Mouse (Mus musculus) frontal cortex, adult (tissue): ENCODE results near the gene Cxcl9.
A peak's percentile ranks its signal among the peaks of the same experiment; 100 is the strongest.

ENCODE experiments used
- ATAC-seq: cut with Nextera tagmentation; 2 replicates; pipeline ENCODE4 v1.9.2; 2017; ENCODE audit warnings: mild to moderate bottlenecking, moderate library complexity, mixed read lengths; ENCODE audit not compliant: low TSS enrichment

Gene Cxcl9

DNA sequence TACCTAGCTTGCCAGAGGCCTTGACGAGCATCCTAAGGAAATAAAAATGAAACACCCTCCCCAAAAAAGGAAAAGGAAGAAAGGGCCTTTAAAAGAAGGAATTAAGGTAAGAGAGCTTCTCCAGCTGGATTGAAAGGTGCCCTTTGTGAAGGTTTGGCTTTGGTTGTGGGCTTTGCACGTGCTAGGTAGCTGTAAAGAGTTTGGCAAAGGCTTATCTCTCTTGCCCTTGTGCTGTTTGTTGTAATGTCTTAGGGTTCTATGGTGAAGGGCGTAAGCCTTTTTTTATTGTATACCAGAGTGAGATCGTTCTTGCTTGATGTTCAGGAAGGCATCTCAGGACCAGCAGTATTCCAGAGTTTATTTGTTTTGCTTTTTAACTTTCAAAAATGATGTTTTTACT, 12.7 kb upstream of the Cxcl9 start:
- no peak for ATAC-seq

DNA sequence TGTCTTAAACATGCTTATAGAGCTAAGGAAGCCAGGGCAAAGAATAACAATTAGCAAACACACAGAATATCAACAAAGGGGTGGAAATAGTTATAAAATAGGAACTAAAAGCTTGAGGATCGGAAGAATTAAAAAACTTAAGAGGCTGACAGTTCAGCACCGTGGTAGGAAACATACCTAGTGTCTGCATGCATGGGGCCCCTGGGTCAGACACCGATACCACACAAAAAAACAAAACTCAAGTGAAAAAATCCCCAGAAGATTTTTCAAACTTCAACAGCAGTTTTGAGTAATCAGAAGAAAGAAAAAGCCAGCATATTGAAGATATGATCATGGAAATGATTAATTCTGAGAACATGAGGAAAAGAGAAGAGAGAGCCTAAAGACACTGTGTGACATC, 8.9 kb upstream of the Cxcl9 start:
- no peak for ATAC-seq

- peak; percentile 44 for ATAC-seq
Measured at GRCm38 (mm10) chr5:92332359-92332840, 4.5 kb upstream of the Cxcl9 start.

DNA sequence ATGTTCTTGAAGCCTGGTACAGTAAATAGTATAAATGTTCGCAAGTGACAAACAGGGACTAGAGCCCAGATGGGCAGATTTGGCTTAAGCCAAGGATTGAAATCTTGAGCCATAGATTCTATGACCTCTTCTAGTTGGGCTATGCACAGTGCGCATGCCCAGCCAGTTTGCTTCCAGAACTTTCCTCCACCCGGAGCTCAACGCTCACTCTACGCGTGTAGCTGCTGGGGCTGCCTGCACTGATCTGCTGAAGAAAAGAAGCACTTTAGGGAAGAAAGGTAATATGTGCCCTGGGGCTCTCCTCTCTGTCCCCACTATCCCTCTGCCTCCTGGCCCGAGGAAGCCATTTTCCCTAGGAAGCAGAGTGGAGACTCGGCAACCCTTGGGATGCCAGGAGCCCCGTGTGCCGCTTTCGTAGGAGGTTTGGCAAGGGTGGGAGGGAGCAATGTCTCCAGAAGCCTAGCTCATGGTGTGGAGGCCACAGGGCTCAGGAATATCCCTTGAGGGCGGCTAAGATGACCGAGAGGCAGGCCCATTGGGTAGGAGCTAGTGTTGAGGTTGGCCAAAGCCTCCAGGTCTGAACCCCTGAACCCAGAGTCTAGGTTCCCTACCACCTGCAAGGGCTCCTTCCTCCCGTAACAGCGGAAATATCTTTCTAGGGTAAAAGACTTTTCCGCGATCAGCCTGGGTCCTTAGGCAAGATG, 3.9 kb upstream of the Cxcl9 start, which contains the start of gene Art3:
Gene Art3, plus strand, starts transcription at position 193 of the 704 bp plus-strand sequence.
- ATAC-seq, result no peak

- ATAC-seq, result no peak
Measured at GRCm38 (mm10) chr5:92331122-92331521, 3.2 kb upstream of the Cxcl9 start.

- ATAC-seq, result no peak
Measured at GRCm38 (mm10) chr5:92327367-92327766, 512 bp downstream of the Cxcl9 start.

DNA sequence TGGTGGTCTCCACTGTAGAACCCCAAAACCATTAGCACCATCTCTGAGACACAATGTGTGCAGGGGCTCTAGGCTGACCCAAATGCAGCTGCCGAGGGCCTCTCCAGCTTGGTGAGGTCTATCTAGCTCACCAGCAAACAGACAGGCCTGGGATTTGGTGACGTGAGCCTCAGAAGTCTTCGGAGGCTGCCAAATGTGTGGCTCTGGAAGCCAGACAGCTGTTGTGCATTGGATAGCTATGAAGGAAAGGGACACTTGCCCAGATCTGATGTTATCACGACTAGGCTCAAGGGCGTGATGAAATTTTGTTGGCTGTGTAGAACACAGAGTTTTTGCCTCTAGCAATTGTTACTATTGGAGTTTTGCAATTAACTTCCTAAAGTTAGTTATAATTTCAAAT, 4.6 kb downstream of the Cxcl9 start:
- ATAC-seq, result no peak

GRCm38 (mm10) chr5:92322612-92323011, 5.3 kb downstream of the Cxcl9 start:
- no peak for ATAC-seq

GRCm38 (mm10) chr5:92321631-92322400, 6.1 kb downstream of the Cxcl9 start:
- ATAC-seq, result no peak

GRCm38 (mm10) chr5:92318596-92318995, 9.3 kb downstream of the Cxcl9 start:
- ATAC-seq, result no peak

GRCm38 (mm10) chr5:92318119-92318518, 9.8 kb downstream of the Cxcl9 start:
- ATAC-seq, result no peak

DNA sequence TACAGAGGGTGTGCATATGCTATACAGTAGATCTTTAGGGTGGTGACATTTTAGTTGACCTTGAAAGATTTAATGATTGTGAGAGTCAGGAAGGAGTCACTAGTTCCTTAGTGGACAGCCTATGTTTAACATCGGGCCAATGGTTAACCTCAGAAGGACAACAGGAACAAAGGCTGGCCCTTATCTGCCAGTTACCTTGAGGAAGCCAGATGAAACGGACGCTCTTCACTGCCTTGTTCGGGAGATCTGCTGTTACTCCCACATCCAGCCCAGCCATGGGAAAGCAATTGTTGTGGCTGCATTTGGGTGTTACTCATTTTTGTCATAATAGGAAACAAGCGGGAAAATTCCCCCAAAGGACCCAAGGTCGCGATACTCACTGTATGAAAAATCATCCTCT, 14.1 kb downstream of the Cxcl9 start:
- ATAC-seq, result no peak

DNA sequence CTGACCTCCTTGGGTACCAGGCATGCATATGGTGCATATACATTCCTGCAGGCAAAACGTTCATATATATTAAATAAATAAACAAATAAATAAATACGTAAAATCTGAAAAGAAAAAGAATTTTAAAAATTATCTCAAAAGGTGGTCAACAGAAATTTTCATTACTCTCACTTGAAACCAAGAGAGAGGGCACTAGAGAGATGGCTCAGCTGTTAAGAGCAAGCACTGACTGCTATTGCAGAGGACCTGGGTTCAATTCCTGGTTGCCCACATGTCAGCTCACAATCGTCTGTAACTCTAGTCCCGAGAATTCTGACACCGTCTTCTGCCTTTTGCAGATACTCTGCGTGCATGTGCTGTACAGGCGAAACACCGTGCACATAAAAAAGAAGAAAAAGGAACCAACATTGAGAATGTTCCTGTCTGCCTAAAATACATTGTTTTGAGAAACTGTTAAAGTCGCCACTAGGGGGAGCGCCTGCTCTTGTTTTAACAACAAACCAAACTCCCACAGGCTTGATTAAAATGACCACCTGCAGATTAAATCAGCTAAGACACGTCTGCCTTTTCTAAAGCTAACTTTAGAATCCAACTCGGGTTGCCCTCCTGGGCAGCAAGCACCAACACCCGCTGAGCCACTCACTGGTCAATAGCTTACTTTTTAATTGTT, 15.7 kb downstream of the Cxcl9 start:
- ATAC-seq, result peak; percentile 49; the same call in 1 of the 2 replicates

- ATAC-seq, result peak; percentile 93
Measured at GRCm38 (mm10) chr5:92309681-92310511, 18.0 kb downstream of the Cxcl9 start, which contains the start of gene Sdad1. Gene Sdad1 (minus strand): TSS chr5:92310479.

- ATAC-seq, result no peak
Measured at GRCm38 (mm10) chr5:92304291-92304690, 23.6 kb downstream of the Cxcl9 start.

DNA sequence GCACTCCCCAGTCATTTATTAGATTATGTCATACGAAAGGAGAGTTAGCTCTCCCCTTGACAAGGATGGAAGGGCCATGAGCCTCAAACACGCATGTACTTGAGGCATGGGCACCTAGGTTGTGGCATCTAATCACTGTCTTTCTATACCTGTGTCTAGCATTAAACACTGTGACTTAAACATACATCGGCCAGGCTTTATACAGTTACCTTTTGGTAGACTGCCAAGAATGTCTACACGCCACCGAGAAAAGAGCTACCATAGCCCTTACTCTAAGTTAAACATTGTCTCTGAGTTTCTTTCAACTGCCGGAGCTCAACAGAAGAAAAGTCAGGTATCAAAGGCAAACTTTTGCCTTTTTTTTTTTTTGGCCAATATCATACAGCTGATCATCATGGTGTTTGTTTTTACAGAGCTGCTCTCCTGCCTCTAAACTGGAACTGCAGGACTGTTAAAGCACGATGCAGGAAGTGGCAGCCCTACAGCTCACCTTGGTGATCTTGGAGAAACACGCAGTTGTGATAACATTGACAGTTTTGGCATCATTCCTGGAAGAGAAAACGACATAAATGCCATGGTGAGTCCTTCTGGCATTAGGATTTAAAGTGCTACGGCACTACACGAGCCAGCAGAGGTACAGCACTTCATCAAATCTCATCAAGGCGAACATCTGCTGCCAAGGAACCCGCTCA, 25.6 kb downstream of the Cxcl9 start:
- no peak for ATAC-seq

DNA sequence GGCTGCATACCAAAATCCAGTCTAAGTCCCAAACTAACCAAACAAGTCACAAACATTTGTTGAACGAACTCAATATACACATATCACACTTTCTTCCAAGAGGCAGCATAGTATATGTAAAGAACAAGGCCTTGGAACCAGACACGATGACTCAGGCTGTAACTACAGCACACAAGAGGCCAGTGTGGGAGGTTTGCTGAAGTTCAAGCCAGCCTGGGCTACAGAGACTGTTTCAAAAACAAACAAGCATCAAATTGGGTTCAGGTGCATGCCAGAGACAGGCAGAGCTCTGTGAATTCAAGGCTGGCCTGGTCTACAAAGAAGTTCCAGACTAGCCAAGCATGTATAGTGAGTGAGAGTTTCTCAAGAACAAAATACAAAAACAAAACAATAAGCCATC, 33.4 kb downstream of the Cxcl9 start:
- ATAC-seq, result no peak

- no peak for ATAC-seq
Measured at GRCm38 (mm10) chr5:92291652-92292414, 36.0 kb downstream of the Cxcl9 start.

DNA sequence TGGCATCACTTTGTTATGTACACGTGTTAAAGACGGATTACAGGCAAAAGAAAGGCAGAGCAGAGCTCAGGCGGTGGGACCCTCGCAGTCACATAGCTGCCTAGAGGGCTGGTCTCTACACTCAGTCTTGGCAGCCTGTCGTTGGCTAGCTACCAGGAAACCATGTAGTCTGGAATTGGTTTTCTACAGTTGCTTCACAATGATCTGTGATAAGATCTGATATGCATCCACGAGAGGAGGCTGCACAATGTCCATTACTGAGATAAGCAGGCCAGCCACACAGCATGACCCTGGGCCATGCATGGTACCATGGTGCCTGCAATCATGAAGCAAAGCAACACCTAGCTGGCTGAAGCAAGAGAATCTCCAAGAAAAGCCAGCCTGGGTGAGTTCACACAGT, 40.0 kb downstream of the Cxcl9 start:
- no peak for ATAC-seq

GRCm38 (mm10) chr5:92283107-92283506, 44.8 kb downstream of the Cxcl9 start:
- ATAC-seq, result no peak
